Mouse (Mus musculus) C2C12 (cell line): ENCODE data around the gene Arid2.

Source experiments
- CEBPB ChIP-seq: IDR thresholded peaks from one replicate; pipeline ENCODE4 v1.6.1; 2011; ENCODE audit warnings: low read depth, mild to moderate bottlenecking, control low read depth, moderate library complexity
- CTCF ChIP-seq: IDR thresholded peaks from one replicate; pipeline ENCODE4 v1.5.1; 2011; ENCODE audit not compliant: control insufficient read depth, insufficient read depth, insufficient read length
- MAX ChIP-seq: IDR thresholded peaks from one replicate; pipeline ENCODE4 v1.6.1; 2011; ENCODE audit warnings: mild to moderate bottlenecking, control low read depth
- MYOG ChIP-seq: IDR thresholded peaks from one replicate; pipeline ENCODE4 v1.6.1; 2011; ENCODE audit not compliant: control insufficient read depth, insufficient read length; ENCODE audit errors: extremely low read depth
- USF1 ChIP-seq: IDR thresholded peaks from one replicate; pipeline ENCODE4 v1.6.1; 2011; ENCODE audit warnings: low read depth, mild to moderate bottlenecking, control low read depth, moderate library complexity

DNA sequence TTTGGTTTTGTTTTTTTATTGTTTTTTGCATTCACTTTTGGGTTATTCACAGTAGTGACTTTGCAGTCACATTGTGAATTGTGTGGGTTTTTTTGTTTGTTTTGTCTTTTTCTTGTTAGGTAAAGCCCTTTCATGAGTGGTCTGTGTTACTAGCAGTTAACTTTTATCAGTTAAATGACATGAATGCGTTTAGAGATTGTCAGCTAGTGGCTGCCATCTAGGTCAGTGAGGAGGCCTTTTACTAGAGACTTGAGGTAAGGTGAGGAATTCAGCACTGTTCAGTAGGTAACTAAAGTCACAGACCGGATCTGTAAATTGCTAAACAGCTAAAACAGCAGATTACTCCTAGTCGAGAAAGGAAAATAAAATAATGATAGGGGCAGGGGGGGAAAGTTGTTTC is 6.1 kb downstream of the Arid2 start:
- TF ChIP-seq MAX (no peak), CTCF (no peak), MYOG (no peak), USF1 (no peak), CEBPB (no peak)
